Mouse (Mus musculus) stomach, embryonic 15.5 days (tissue): ENCODE data around the gene Wars. TPM values are rescaled to one million over a fixed set of nuclear protein-coding genes. Genes with fewer than 3 reads are reported as not detected.

ENCODE experiments used
- ATAC-seq: fragments of 200-750 bp; cut with Nextera tagmentation; 2 replicates; pipeline ENCODE4 v1.8.0; 2017; ENCODE audit warnings: low read depth, moderate number of reproducible peaks, moderate TSS enrichment; ENCODE audit not compliant: insufficient read depth, low FRiP score
- H3K27ac ChIP-seq: fragments of 300-500 bp; sonication (generic); 2 replicates; pipeline ENCODE4 v1.5.1; 2015; ENCODE audit warnings: mild to moderate bottlenecking, inconsistent platforms
- H3K27me3 ChIP-seq: fragments of 300-500 bp; sonication (generic); replicated peaks from 2 replicates; pipeline ENCODE4 v1.6.1; 2015; ENCODE audit warnings: inconsistent platforms
- H3K36me3 ChIP-seq: fragments of 300-500 bp; sonication (generic); 2 replicates; pipeline ENCODE4 v1.6.1; 2015; ENCODE audit warnings: inconsistent platforms
- H3K4me1 ChIP-seq: fragments of 300-500 bp; sonication (generic); 2 replicates; pipeline ENCODE4 v1.6.1; 2015; ENCODE audit warnings: inconsistent platforms
- H3K4me2 ChIP-seq: fragments of 300-500 bp; sonication (generic); 2 replicates; pipeline ENCODE4 v1.6.1; 2015; ENCODE audit warnings: mild to moderate bottlenecking, inconsistent platforms
- H3K4me3 ChIP-seq: fragments of 300-500 bp; sonication (generic); replicated peaks from 2 replicates; pipeline ENCODE4 v1.5.1; 2015; ENCODE audit warnings: inconsistent platforms
- H3K9ac ChIP-seq: fragments of 300-500 bp; sonication (generic); 2 replicates; pipeline ENCODE4 v1.6.1; 2015; ENCODE audit warnings: inconsistent platforms
- H3K9me3 ChIP-seq: fragments of 300-500 bp; sonication (generic); 2 replicates; pipeline ENCODE4 v1.6.1; 2016; ENCODE audit warnings: inconsistent platforms
- WGBS: fragments of 180-500 bp; shearing (Covaris S2); methylation state at CpG from one replicate; pipeline ENCODE4 v1.1.7; 2015; 5-methylcytosine and 5-hydroxymethylcytosine counted together
- microRNA counts: library from miRNA; unstranded; fragments of <30 nt; microRNA quantifications from one replicate; lab custom pipeline; 2016
- microRNA-seq: library from miRNA; unstranded; fragments of <30 nt; microRNA quantifications from one replicate; pipeline ENCODE4, GENCODE M21; 2016
- polyA plus RNA-seq: library from polyadenylated mRNA; unstranded; fragments of >200 nt; fragmentation: Nextera tagmentation; extraction: Ambion mirVana; gene quantifications from 2 replicates; pipeline ENCODE4 v1.2.1, GENCODE M21; 2015

Gene Wars
- polyA plus RNA-seq, 1 experiment from 2014 or later = 91.1 TPM

- Histone ChIP-seq H3K27ac (no peak overlapping the region), H3K36me3 (peaks cover 33% of the 10 kb centered on the region), H3K4me1 (no peaks in the 10 kb centered on the region), H3K9ac (no peak overlapping the region), H3K9me3 (no peaks in the 10 kb centered on the region), H3K4me3 (no peak overlapping the region), H3K4me2 (no peak overlapping the region), H3K27me3 (no peaks in the 10 kb centered on the region)
- WGBS = 78% methylated on average over 11 of the region's 11 CpGs
- no peak for ATAC-seq
These were observed 77.4 kb downstream of the Wars start for GRCm38 (mm10) chr12:108816569-108816968.

- no peak overlapping the region for H3K4me2 ChIP-seq
- H3K9ac ChIP-seq = no peak overlapping the region
- WGBS = 92% methylated on average over 6 of the region's 6 CpGs
- no peak for ATAC-seq
- H3K4me1 ChIP-seq = no peaks in the 10 kb centered on the region
- H3K27me3 ChIP-seq = no peaks in the 10 kb centered on the region
- H3K36me3 ChIP-seq = peaks cover 33% of the 10 kb centered on the region
- H3K4me3 ChIP-seq = no peak overlapping the region
- H3K27ac ChIP-seq = no peak overlapping the region
- no peaks in the 10 kb centered on the region for H3K9me3 ChIP-seq
These were observed 79.5 kb downstream of the Wars start for GRCm38 (mm10) chr12:108814470-108814869.

GRCm38 (mm10) chr12:108812463-108812862 is 81.5 kb downstream of the Wars start:
- Histone ChIP-seq H3K36me3 (peaks cover 29% of the 10 kb centered on the region), H3K27me3 (no peaks in the 10 kb centered on the region), H3K27ac (no peak overlapping the region), H3K9ac (no peak overlapping the region), H3K4me1 (no peaks in the 10 kb centered on the region), H3K9me3 (no peaks in the 10 kb centered on the region), H3K4me3 (no peak overlapping the region), H3K4me2 (no peak overlapping the region)
- 83% methylated on average over 6 of the region's 6 CpGs for WGBS
- no peak for ATAC-seq

GRCm38 (mm10) chr12:108811133-108811532 is 82.8 kb downstream of the Wars start:
- H3K27ac ChIP-seq = no peak overlapping the region
- no peak overlapping the region for H3K9ac ChIP-seq
- H3K36me3 ChIP-seq = peaks cover 19% of the 10 kb centered on the region; the same call in 1 of the 2 replicates
- no peaks in the 10 kb centered on the region for H3K4me1 ChIP-seq
- 42% methylated on average over 2 of the region's 2 CpGs for WGBS
- H3K4me2 ChIP-seq = no peak overlapping the region
- H3K27me3 ChIP-seq = no peaks in the 10 kb centered on the region
- H3K9me3 ChIP-seq = no peaks in the 10 kb centered on the region
- no peak for ATAC-seq
- H3K4me3 ChIP-seq = no peak overlapping the region

GRCm38 (mm10) chr12:108810309-108810708 is 83.7 kb downstream of the Wars start:
- Histone ChIP-seq H3K36me3 (peaks cover 17% of the 10 kb centered on the region; the same call in 1 of the 2 replicates), H3K4me2 (no peak overlapping the region), H3K9ac (no peak overlapping the region), H3K9me3 (no peaks in the 10 kb centered on the region), H3K4me3 (no peak overlapping the region), H3K27ac (no peak overlapping the region), H3K27me3 (no peaks in the 10 kb centered on the region), H3K4me1 (no peaks in the 10 kb centered on the region)
- no peak for ATAC-seq
- WGBS = 75% methylated on average over 7 of the region's 7 CpGs

MicroRNA genes within 50 kb of the gene (microRNA counts, 519-probe panel; counts per million panel counts)
- microRNA mmu-miR-345-3p (lab: Ali Mortazavi, UCI) = not detected
- microRNA mmu-miR-345-5p (lab: Ali Mortazavi, UCI) = 2,198 counts per million, percentile 35 among the panel's probes with 10 or more counts

Small RNA genes lying within 50 kb of the gene (microRNA-seq; reads per million reads assigned to microRNA genes)
- 84.6 reads per million, percentile 48 among the genes with 10 or more reads in this experiment for gene Mir345

Other genes with a start within 250 kb of the Wars start
- 35.2 and 37.4 TPM in 2 replicates for gene Degs2, start 191.9 kb downstream of the Wars start, polyA plus RNA-seq
- gene Yy1, start 101.2 kb downstream of the Wars start, polyA plus RNA-seq = 17.0 and 17.9 TPM in 2 replicates
- gene Slc25a29, start 58.3 kb downstream of the Wars start, polyA plus RNA-seq = 7.2 and 8.3 TPM in 2 replicates
- 8.9 and 9.8 TPM in 2 replicates for gene Slc25a47, start 58.1 kb downstream of the Wars start, polyA plus RNA-seq
- gene Wdr25, start 543 bp downstream of the Wars start, polyA plus RNA-seq = 8.3 and 9.6 TPM in 2 replicates
- gene Begain, start 174.0 kb upstream of the Wars start, polyA plus RNA-seq = 9.8 and 12.6 TPM in 2 replicates